Mouse (Mus musculus): ENCODE measurements around the gene Gpd1.

GRCm38 (mm10) chr15:99731167-99731566 lies 13.9 kb downstream of the Gpd1 start:
- TF ChIP-seq CTCF (IDR thresholded peaks at IDR 0.05; ENCODE audit: control insufficient read depth, insufficient read depth, insufficient replicate concordance, low read depth, low read length) = no peak
- no peak for TF ChIP-seq POLR2A (IDR thresholded peaks at IDR 0.05; ENCODE audit: control insufficient read depth, low read depth, low read length)

All from testis, adult 2 months (tissue).